Mouse (Mus musculus) cerebellum, postnatal 10 days (tissue): ENCODE measurements around the gene Emg1.
"Not testable (repeated sequence)": the region's sequence is repeated elsewhere in the genome, so short reads cannot be mapped to it uniquely, and the experiment has no call there.

Experiments used
- DNase-seq, 2 experiments: peaks; one replicate each; pipeline ENCODE4 v3.0.0; 2021; ENCODE audit warnings: mixed read lengths in 2 of 2

Gene Emg1

GRCm38 (mm10) chr6:124706061-124706627, 5.8 kb downstream of the Emg1 start:
- no peak for DNase-seq

GRCm38 (mm10) chr6:124704417-124704816, 7.6 kb downstream of the Emg1 start:
- no peak for DNase-seq

- no peak for DNase-seq
Measured at GRCm38 (mm10) chr6:124703789-124704188, 8.2 kb downstream of the Emg1 start.

DNA sequence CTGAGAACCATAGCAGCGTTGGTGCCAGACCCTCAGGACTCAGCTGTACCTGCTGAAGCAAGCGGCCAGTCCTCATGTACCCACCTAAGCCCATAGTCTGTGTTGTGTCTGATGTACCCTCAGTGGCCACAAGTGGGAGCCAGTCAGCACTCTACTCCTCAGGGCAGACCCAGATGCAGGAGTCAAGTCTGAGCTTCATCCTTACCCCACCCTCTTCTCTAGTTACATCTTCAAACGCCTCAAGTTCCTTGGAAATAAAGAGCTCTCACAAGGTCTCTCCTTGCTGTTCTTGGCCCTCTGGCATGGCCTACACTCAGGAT, 9.2 kb downstream of the Emg1 start:
- peak; percentile 84 to 85 for DNase-seq

DNA sequence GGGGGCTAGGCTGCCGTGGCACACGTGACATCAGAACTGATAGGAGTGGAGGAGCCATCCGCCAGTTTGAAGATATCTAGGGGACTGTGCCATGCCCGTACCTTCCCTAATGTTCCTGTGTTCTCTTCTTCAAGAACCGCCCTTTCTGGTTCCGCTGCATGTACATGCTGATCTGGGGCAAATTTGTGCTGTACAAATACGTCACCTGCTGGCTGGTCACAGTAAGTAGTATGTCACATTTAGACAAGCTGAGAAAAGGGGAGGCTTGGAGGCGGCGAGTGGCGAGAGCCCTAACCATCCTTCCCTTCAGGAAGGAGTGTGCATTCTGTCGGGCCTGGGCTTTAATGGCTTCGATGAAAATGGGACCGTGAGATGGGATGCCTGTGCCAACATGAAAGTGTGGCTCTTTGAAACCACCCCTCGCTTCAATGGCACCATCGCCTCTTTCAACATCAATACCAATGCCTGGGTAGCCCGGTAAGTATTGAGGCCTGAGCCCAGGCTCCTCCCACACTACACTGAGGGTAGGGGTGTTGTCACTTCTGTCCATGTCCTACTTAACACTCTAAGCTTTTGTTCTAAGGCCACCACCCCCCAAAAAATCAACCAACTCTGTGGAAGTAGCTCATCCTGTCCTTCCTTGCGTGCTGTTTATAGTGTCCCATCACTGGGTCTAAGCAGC, 9.7 kb downstream of the Emg1 start:
- DNase-seq = no peak

GRCm38 (mm10) chr6:124701338-124701737, 10.6 kb downstream of the Emg1 start:
- DNase-seq = peak in 1 of 2 experiments; percentile 41

DNA sequence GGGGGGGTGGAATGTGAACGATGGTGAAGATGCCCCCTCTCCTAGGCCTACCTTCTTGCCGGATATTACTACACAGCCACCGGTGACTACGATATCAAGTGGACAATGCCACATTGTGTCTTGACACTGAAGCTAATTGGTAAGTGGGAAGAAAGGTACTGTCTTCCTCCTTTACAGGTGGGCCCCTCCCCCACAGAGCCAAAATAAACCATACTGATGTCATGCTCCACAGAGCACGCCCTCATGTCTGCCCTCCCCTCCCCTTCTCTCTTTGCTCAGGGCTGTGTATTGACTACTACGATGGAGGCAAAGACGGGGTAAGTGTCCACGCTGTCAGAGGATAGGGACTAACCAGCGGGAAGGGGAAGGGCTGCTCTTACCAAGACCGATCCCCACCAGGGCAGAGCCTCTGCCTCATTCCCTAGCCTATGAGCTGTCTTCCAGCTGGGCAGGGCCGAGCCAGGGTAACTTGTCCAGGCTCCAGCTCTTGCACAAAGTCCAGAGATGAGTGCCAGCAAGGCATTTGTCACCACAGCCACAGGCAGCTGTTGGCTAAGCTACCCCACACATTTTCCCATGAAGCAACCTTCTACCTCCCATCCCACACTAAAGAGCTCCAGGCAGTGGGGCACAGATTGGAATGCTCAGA, 11.9 kb downstream of the Emg1 start:
- DNase-seq = peak; percentile 73 to 79

DNA sequence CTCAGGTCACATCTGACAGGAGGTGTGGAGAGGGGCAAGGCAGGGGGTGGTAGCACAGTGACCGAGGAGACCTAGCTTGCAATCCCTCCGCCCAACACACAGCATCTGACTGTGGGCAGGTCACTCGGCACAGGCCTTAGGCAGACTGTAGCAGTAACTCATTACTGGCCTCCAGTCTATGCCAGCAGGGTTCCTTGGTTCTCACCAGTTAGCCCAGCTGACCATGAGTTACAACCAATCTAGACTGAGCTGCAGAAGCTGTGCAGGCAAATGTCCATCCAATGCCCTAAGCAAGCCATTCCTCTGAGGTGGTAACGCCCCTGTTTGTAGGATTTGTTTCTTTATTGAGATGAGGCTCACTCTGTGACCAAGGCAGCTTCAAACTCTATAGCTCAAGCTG, 12.6 kb downstream of the Emg1 start:
- peak in 1 of 2 experiments; percentile 36 for DNase-seq

- DNase-seq = no peak
Measured at GRCm38 (mm10) chr6:124698751-124699150, 13.2 kb downstream of the Emg1 start.

- no peak for DNase-seq
Measured at GRCm38 (mm10) chr6:124696441-124697150, 15.4 kb downstream of the Emg1 start.

- peak; percentile 66 to 82 for DNase-seq
Measured at GRCm38 (mm10) chr6:124694166-124694955, 17.6 kb downstream of the Emg1 start.

GRCm38 (mm10) chr6:124693243-124693981, 18.6 kb downstream of the Emg1 start:
- no peak for DNase-seq

- DNase-seq = no peak
Measured at GRCm38 (mm10) chr6:124690517-124690916, 21.5 kb downstream of the Emg1 start.

DNA sequence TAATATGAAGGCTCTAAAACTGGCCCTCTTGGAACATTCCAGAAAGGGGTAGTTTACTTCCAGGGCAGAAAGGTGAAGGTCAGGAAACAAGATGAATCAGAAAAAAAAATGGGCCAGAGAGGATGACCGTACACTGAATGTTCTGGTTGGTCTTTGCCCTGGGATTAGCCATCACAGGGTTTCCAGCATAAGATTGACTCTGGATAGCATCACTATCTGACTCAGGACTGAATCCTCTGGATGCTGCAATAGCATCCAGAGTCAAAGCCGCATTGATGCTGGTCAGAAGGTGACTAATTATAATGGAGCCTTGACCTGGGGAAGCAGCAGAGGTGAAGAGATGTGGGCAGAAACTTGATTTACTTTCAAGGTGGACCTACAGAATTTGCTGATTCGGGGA, 23.0 kb downstream of the Emg1 start:
- no peak for DNase-seq

GRCm38 (mm10) chr6:124688151-124688758, 23.7 kb downstream of the Emg1 start:
- DNase-seq = no peak

GRCm38 (mm10) chr6:124686644-124687043, 25.3 kb downstream of the Emg1 start:
- not testable (repeated sequence) for DNase-seq

DNA sequence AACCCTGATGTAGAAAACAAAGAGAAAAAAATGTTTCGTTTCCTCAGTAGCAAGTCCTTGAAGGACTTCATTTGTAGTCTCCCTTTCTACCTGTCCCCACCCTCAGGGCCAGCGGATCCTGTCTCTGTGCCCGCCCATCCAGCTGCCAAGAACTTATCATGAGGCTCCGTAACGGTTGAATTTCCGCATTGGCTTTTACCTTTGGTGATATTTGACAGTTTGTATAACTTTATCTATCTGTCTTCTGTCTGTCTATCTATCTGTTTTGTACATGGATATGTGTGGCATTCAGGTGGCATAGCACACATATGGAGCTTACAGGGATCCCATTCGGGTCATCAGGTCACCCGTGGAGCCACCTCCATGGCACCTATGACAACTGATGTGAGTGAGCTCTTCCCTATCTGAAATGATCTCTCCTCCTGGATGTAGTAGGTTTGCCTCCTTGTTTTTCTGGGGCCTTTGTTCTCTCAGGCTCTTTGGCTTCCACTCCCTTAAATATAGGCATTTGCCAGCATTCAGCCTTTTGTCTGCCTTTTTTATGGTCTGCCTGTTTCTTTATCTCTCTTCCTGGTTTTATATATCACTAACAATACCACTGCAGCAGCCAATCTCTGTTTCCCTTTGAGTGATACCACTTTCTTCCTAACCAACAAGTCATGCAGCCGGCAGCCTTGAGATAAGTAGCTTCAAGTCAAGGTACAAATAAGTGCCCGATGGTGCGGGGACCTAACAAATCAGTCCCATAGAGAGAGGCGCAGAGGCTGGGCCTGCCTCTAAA, 26.2 kb downstream of the Emg1 start:
- no peak for DNase-seq

- DNase-seq = peak in 1 of 2 experiments; percentile 44
Measured at GRCm38 (mm10) chr6:124683591-124684417, 28.2 kb downstream of the Emg1 start.

GRCm38 (mm10) chr6:124682291-124682690, 29.7 kb downstream of the Emg1 start:
- DNase-seq = not testable (repeated sequence)

- DNase-seq = no peak
Measured at GRCm38 (mm10) chr6:124679486-124679885, 32.5 kb downstream of the Emg1 start.
